Mouse (Mus musculus): Measurements from ENCODE around the gene Hspe1.
"Not testable (repeated sequence)": the region's sequence is repeated elsewhere in the genome, so short reads cannot be mapped to it uniquely, and the experiment has no call there.

Hspe1 gene

DNA sequence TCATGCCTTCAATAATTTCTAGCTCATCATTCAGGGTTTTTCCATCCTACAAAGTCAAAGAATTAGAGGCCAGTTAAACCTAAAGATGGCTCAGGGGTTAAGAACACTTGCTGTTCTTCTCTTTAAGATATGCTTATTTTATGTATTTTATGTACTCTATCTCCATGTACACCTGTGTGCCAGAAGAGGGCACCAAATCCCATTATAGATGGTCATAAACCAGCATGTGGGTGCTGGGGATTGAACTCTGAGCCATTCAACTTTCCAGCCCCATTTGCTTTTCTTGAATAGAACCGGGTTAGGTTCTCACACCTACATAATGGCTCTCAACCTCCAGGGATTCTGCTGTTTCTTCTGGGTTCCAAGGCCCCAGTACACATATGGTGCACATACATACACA lies 5.8 kb upstream of the Hspe1 start:
- ATAC-seq (ENCODE audit: insufficient number of reproducible peaks, low FRiP score, low TSS enrichment) = no peak

DNA sequence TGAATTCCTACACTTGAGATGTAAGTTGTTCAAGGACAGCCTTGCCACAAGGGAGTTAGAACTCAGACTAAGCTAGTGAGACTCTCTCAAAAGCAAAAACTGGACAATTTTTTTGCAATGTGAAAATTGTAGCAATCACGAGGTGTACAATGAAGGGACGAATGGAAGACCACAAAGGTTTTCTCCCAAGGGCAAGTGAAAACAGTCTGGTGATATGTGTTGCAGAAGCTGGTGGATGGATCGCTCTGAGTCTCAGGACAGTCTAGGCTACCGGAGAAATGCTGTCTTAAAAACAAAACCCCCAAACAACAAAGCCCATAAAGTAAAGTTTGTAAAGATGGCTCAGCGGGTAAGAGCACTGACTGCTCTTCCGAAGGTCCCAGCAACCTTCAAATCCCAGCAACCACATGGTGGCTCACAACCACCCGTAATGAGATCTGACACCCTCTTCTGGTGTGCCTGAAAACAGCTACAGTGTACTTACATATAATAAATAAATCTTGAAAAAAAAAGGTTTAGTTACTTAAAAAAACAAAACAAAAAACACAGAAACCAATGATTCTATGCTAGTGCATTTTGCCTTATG lies 2.1 kb upstream of the Hspe1 start:
- no peak for ATAC-seq (ENCODE audit: insufficient number of reproducible peaks, low FRiP score, low TSS enrichment)

DNA sequence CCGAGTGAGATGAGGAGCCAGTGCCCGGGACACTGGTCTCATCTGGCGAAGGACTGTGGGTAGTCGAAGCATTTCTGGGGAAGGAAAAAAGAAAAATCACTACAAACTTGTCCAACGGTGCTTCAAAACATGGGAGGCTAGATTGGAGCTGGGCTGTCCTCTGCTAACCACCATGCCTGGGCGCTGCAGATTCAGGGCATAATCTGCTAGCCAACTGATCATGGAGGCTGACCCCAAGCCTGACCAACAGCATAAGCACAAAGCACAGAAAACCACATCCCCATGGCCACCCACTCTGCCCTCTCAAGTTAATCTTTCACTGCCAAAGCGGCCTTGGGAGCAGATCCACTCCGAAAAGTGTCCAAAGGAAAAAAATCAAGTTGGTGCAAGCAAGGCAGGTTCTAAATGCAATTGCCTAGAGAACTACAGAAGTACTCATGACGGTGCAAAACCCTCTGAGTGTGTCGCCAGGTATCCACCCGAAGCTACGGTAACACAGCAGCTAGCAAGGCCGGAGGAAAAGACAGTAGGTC lies 998 bp upstream of the Hspe1 start:
- ATAC-seq (ENCODE audit: insufficient number of reproducible peaks, low FRiP score, low TSS enrichment) = no peak

DNA sequence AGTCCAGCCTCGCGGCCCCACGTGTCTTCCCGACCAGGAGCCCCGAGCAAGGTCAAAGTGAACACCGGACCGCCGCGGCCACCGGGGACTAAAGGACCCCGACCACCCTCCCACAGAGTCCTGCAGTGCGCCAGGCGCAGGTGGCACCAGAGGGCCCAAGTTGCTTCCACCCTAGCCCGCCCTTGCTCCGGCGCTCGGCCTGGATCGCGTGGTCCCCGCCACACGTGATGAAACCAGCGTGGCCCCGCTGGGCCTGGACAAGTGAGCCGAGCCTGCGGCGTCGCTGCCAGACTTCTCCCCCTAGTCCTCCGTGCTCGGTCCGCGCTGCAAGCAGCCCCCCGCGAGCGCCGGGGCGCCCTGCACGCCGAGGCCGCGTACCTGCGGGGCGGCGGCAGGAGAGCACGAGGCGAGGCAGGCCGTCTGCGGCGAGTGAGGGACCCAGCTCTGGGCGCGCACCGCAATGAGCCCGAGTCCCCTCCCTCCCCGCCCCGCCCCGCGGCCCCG lies 479 bp upstream of the Hspe1 start:
- peak; percentile 46 for ATAC-seq (ENCODE audit: insufficient number of reproducible peaks, low FRiP score, low TSS enrichment)

DNA sequence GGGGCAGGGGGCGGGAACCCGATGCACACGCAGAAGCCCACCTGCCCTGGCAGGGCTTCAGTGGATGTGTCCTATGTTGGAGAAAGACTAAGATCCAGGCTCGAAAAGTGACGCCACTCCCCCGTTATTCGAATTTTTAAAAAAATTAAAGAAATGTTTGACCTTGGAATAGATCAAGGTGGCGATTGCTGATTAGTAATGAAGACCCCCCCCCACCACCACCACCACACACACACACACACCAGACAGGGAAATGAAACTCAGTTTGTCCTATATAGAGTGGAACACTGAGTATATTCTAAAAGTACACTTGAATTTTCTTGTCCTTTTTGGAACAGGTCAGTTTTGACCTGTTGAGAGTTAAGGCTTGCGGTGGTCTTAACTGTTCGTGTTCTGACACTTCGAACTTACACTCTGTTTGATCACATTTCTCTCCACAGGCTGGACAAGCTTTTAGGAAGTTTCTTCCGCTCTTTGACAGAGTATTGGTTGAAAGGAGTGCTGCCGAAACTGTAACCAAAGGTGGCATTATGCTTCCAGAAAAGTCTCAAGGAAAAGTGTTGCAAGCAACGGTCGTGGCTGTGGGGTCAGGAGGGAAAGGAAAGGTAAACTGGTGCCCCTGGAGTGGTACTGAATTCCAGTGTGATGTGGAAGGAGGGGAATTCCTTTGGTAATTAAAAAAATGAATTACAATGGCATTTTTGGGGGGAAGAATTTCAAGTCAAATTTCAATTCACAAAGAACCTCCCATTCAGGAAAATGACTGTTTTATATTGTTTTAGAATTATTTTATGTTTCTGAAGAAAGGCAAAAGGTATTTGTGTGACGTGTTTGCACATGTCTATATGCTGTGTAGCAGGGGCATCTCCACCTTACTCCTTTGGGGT lies 922 bp downstream of the Hspe1 start:
- no peak for ATAC-seq (ENCODE audit: insufficient number of reproducible peaks, low FRiP score, low TSS enrichment)

DNA sequence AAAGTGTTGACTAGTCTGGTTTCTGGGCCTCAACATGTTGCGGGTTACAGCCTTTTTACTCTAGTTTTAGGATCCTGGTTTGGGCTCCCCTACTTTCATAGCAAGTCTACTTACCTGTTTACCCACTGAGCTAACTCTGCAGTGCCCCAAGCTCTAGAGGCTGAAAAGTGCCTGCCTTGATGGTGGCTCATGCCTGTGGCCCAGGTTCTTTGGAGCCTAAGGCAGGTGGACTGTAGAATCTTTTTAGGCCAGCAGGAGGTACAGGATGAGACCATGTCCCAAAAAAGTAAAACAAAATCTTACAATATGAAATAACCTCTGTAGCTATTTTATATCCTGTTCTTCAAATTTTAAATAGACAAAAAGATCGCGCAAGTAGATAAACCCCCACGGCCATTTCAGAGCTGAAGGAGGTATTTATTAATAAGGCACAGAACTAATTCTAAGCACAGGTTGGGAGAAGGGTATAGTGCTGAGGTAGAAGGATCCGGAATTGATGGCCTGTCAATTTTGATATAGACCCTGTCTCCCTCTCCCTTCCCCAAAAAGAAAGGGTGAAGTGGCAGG lies 1.6 kb downstream of the Hspe1 start:
- no peak for ATAC-seq (ENCODE audit: insufficient number of reproducible peaks, low FRiP score, low TSS enrichment)

DNA sequence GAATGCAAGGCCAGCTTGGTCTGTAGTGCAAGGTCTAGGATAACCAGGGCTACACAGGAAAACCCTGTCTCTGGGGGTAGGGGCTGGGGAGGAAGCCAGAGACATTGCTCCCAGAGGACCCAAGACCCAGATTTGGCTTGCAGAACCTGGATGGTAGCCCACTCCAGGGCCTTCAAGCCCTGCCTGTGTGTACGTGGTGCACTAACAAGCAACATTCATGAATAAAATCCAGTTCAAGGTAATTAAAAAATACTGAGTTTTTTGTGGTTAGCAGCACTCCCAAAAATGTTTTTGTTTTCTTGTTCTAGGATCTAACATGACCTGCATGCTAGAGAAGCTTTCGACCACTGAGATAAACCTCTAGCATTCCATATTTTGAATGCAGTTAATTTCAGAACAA lies 4.1 kb downstream of the Hspe1 start:
- ATAC-seq (ENCODE audit: insufficient number of reproducible peaks, low FRiP score, low TSS enrichment) = no peak

DNA sequence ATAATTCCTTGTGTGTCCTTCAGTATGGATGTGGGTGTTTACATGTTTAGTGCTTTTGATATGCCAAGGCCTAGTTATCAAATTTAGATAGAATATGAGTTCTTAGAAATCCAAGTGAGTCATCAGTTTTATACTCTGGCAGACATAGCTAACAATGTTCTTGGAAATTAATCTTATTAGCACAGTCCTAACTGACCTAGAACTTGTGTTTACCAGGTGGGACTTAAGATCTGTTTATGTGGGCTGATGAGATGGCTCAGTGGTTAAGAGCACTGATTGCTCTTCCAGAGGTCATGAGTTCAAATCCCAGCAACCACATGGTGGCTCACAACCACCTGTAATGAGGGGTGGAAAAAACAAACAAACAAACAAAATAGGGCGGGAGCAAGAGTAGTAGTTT lies 4.5 kb downstream of the Hspe1 start:
- ATAC-seq (ENCODE audit: insufficient number of reproducible peaks, low FRiP score, low TSS enrichment) = no peak

- no peak for ATAC-seq (ENCODE audit: insufficient number of reproducible peaks, low FRiP score, low TSS enrichment)
These were observed 19.1 kb downstream of the Hspe1 start for GRCm38 (mm10) chr1:55106919-55107585.

DNA sequence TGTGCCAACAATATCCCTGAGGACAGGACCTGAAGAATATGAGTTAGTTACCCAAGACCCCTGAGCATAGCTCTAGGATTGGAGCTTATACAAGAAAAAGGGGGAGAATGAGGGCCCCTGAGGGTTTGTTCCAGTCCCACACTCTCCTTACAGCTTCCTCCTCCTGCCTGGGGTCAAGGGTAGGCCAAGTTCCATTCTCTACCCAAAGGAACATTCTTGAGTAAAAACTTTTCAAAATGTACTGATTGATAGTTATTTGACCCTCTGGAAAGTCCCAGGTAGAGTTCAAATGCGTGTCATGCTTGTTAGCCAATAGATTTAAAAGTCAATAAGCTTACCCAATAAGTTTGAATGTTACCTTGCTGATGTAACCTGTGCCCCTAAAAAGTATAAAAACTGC lies 19.7 kb downstream of the Hspe1 start:
- ATAC-seq (ENCODE audit: insufficient number of reproducible peaks, low FRiP score, low TSS enrichment) = no peak

GRCm38 (mm10) chr1:55108473-55108872 lies 20.5 kb downstream of the Hspe1 start:
- no peak for ATAC-seq (ENCODE audit: insufficient number of reproducible peaks, low FRiP score, low TSS enrichment)

DNA sequence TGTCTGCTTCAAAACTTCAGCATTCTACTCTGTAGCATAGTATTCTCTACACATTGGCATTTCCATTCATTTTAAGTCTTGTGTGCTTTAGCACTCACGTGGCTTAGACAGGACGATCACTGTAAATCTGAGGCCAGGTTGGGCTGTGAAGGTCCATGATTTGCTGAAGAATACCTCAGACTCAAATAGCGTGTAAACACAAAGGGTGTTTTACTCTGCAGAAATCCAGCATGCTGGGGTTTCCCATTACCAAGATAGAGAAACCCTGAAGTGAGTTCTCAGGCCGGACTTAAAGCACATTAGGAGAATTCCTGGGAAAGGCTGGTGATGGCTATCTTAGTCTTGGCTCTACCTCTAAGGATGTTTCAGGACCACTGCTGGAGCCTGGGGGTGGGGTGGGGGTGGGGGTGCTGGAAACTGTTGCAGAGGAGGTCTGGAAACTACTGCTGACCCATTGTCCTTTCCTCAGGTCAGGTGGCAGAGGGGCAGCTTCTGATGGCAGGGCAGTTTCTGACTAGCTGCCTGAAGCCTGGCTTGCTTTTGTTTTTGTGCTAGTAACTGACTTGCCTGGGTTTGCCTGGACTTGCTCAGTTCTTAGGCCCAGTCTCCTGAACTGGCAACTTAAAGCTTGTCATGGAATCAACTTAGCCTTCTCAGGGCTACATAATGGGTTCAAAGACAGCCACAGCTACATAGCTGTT lies 21.3 kb downstream of the Hspe1 start:
- no peak for ATAC-seq (ENCODE audit: insufficient number of reproducible peaks, low FRiP score, low TSS enrichment)

DNA sequence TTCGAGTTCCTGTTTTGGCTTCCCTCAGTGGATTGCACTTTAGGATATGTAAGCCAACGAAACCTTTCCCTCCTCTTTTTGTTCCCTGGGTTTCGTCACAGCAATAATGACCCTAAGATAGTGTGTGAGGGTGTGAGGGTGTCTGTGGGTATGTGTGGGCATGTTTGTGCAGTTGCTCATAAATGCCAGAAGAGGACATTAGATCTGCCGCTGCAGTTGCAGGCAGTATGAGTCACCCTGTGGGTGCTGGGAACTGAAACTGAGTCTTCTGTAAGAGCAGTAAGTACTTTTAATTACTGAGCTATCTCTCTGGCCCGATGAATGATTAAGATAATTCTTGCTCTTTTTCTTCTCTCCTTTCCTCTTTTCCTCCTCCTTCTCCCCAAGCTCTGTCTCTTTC lies 35.1 kb downstream of the Hspe1 start:
- no peak for ATAC-seq (ENCODE audit: insufficient number of reproducible peaks, low FRiP score, low TSS enrichment)

DNA sequence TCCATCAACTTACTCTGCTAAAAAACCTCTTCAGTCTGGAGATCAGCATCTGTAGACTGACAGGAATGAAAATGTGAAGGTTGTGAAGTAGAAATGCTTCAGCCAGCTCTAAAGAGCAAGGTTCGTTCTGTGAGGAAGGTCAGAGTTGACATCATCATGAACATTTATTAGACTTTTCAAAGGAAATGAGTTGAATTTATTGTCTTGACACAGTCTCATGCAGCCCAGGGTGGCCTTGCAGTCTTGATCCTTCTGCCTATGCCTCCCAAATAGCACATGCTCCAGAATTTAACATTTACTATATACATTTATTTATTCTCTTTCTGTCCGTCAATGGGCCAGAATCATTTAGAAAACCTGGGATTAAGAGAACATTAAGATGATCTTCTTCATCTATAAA lies 35.6 kb downstream of the Hspe1 start:
- ATAC-seq (ENCODE audit: insufficient number of reproducible peaks, low FRiP score, low TSS enrichment) = no peak

DNA sequence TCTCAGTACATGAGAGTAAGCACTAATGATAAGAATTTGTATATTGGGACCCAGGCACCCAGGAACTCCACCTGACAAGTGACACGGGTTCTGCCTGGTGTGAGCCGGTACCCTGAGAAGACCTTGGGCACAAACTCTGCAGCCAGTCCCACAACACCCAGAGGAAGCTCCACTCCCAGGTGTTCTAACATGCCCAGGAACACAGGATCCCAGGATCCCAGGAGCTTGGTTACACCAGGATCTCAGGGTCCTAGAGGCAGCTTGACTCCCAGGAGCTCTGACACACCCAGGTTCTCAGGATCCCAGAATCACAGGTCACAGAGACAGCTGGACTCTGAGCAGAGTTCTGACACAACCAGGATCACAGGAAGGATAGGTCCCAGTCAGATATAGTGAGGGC lies 36.2 kb downstream of the Hspe1 start:
- not testable (repeated sequence) for ATAC-seq (ENCODE audit: insufficient number of reproducible peaks, low FRiP score, low TSS enrichment)

DNA sequence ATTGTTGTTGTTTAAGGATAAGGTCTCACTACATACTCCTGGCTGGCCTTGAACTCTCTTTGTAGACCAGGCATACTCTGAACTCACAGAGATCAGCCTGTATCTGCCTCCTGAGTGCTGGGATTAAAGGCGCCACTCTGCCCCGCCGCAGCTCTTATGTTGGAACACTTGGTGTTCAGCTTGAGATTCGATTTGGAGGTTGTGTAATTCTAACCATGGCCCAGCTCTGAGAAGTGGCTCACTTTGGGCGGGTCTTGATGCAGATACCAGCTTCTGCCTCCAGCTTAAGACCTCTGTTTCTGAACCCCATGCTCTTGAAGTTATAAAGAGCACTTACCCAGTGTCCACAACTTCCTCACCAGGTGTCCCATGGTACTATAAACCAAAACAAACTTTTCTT lies 41.8 kb downstream of the Hspe1 start:
- no peak for ATAC-seq (ENCODE audit: insufficient number of reproducible peaks, low FRiP score, low TSS enrichment)

GRCm38 (mm10) chr1:55130190-55130916 lies 42.4 kb downstream of the Hspe1 start:
- ATAC-seq (ENCODE audit: insufficient number of reproducible peaks, low FRiP score, low TSS enrichment) = no peak

- ATAC-seq (ENCODE audit: insufficient number of reproducible peaks, low FRiP score, low TSS enrichment) = peak; percentile 97
These were observed 43.0 kb downstream of the Hspe1 start, which contains the start of gene Mob4 for GRCm38 (mm10) chr1:55130943-55131401. TSS of gene Mob4 (plus strand) at chr1:55131231.

DNA sequence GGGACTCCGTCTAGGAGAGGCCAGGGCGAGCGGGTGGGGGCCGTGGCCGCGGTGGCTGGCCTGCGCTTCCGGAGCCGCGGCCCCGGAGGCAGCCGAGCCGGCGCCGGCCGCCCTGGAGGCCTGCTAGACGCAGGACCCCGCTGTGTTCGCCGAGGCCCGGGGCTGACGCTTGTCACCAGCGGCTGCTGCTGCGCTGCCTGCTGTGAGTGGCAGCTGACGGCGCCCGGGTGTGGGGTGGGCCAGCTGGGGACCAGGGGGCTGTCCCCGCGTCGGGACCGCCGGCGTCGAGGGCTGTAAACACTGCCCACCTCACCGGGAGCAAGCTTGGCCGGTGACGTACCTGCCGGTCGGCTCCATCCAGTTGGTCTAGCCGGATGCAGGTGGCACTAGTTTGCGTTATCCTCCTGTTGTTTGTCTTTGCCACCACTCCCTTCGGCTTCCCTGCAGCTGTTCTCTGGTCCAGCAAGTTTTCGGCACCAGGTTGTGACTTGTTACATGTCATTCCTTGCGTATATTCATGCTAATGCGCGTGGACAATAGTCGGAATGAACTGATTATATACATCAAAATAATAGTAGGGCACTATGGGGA lies 43.6 kb downstream of the Hspe1 start:
- peak; percentile 56 for ATAC-seq (ENCODE audit: insufficient number of reproducible peaks, low FRiP score, low TSS enrichment)
